Mouse (Mus musculus) right cerebral cortex, postnatal 36 days (tissue): Measurements from ENCODE around the gene 1700013G24Rik.

ENCODE experiments used
- DNase-seq, 2 experiments: peaks; one replicate each; pipeline ENCODE4 v3.0.0; 2022; ENCODE audit warnings: low spot score in 2 of 2, mixed read lengths in 1 of 2

Gene 1700013G24Rik

DNA sequence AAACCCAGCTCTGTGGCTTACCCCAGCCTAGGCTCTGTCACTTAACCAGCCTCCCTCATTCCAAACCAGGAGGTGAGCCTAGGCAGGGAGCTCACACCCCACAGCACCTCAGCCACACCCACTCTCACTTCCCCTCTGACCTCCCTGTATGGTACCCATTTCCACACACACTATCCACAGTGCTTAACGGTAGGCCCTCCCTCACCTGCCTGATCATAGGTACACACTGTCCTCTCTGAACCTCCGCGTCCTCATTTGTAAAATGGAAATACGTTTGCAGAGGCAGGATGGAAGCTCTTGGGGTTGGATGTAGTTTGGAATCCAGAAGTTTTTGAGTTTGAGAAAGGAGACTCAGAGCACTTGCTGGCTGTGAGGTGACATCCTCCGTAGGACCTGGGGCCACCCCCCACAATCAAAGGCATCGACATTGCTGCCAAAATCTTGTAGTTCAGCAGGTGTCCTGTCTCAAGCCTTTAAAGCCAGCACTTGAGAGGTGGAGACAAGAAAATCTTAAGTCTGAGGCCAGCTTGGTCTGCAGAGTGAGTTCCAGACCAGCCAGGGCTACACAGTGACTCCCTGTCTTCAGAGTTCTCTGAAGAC lies 42.5 kb downstream of the 1700013G24Rik start:
- DNase-seq: no peak

DNA sequence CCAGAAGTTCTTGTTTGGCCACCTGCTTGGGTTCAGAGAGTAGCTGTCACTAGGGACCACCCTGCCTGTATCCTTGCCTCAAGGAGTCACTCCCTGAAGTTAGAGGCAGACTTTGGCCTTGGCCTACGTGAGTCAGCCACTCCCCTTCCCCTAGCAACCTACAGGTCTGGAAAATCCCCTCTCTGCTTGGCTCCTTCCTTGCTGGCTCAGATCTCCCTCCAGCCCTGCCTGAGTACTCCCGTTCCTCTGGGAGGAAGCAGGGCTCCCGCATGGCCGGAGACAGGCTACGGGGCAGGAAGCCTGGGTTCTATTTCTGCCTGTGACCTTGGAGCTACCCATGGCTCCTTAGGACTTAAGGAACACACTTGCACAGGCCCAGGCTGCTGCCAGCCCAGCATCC lies 44.3 kb downstream of the 1700013G24Rik start:
- DNase-seq: no peak

DNA sequence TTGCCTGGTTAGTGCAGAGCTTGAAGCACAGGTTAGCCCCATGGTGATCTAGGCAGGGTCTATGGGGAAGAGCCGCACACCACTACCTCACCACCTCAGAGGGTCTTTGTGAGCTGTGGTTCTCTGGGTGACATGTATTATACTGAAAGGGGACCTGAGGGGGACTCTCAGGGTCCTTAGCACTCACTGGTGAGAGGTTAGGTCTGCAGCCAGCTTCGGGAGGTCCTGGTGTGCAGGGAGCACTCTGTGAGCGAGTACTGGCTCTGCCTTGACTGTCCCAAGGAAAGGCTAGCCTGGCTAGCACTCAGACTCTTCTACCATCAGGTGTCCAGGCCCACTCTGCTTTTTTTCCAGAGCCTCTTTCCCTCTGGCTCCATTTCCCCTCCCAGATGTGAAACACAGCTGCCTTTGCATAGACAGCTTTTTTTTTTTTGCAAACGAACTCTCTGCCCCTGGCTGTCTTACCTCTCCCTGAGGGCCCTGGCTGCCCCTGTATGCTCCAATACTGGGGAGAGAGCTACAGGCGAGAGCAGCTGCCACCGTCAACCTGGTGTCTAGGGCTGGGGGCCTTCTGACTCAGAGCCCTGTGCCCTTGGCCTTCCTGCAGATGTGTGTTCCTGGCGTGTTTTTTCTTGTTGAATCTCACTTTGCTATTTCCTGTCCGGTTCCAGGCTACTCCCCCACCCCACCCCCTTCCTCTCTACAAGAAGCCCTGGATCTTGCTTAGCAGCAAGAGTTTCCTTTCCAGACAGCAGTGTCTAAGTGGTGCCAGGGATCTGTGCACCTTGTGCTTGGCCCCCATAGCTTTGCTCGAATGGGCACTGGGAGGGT lies 45.0 kb downstream of the 1700013G24Rik start:
- no peak for DNase-seq

DNA sequence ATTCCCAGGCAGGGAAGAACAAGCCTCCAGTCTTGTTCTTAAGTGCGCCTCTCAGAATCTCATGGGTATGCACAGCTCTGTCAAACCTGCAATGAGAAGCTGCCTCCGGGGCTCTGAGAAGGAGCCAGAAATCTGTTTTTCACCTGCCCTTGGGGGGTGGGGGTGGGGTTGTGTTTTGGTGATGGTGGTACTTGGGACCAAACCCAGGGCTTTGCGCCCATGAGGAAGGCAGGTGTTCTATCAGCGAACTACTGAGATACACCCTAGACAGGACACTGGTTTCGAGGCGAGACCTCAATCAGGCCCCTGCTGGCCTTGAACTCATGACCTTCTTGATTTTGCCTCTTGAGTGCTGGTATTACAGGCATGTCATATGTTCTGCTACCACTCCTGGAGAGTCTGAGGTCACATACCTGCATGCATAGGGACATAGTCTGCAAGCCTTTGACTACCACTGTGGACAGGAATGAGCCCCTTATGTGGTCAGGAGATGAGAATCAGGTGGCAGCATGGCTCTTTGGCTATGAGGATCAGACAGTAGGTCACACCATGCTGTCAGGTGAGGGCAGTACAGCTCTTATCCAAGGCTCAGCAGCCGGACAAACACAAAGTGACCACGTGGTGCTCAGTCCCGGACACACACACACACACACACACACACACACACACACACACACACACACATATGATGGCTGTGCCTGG lies 45.9 kb downstream of the 1700013G24Rik start:
- DNase-seq: no peak

DNA sequence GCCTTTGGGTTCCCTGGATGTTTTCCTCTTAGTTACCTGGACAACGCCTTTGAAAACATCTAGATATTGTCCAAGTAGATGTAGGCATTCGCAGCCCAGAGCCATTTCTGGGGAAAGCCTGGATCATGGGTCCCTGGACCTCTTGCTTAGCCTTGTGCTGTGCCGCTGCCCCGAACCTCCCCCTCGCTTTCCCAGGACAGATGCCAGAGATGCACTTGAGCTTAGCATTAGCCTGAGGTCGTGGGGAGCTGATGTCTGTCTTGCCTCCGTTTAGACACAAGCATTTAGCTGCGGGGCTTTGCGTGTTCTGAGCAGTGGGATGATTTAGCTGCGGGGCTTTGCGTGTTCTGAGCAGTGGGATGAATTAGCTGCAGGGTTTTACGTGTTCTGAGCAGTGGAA lies 47.1 kb downstream of the 1700013G24Rik start:
- DNase-seq: no peak

DNA sequence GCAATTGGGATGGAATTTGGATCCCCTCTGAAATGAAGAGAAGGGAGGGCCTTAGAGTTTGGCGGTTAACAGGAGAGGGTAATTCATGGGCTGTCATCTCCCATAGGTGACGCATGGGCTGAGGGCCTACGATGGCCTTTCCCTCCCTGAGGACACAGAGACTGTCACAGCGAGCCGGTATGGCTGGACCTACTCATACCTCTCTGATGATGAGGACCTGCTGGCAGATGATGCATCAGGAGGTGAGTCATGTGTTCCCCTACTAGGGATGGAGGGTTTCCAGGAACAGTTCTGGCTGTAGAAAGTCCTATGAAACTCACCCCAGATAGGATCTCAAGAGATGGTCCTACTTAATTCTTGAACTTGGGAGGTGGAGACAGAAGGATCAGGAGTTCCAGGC lies 47.9 kb downstream of the 1700013G24Rik start:
- DNase-seq: no peak

DNA sequence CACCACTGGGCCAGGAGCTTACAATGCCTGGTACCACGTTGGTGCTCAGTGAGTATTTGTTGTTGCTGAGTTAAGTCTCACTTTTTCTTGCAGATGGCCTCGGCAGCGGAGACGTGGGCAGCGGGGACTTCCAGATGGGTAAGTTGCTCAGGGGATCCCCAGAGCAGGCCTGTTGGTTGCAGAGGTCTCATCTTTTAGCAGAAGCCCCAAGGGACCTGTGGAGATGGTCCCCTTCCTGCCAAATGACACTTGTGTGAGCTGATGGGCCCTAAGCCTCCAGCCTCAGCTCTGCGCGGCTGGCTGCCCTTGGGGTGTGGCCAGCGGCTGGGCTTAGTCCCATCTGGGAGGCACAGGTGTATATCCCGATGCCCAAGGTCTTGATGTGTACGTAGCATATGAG lies 49.1 kb downstream of the 1700013G24Rik start:
- no peak for DNase-seq

DNA sequence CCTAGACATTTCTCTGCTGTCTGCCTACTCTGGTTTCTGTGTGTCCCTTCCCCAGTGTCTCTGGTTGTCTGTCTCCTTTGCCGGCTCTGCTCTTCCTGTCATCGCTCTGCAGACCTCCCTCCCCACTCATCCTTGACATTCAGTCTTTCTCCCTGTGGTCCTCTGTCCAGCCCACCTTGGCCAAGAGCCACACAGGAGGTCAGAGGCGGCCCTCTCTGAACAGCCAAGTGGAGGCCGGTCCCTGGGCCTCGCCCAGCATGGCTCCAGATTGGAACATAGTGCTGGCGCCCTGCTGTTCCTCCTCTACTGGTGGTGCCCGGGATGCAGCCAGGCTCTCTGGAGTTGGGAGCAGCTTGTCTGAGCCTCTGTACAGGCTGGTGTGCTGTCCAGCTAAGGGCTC lies 49.7 kb downstream of the 1700013G24Rik start:
- no peak for DNase-seq

DNA sequence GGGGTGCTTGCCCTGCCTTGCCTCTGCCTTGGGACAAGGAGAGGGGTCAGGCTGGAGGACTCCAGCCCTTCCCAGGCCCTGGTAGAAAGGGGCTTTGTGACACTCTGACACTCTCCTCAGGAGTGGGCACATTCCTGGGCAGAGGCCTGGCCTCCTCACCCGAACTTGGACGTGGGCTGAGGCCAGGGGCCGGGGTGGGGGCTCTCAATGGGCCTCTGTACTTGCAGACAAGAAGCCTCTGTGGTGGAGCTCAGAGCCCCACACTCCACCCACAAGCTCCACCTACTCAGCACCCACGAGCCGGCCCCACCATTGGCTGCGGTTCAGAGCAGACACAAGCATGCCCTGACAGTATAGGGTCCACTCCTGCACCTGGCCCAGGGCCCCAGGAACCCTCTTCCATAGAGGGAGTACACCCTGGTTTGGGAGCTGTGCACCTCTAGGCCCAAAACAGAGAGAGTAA lies 50.5 kb downstream of the 1700013G24Rik start:
- peak; percentile 8 to 14 for DNase-seq
